Mouse (Mus musculus): ENCODE results near the gene Mag.

GRCm38 (mm10) chr7:30895217-30895616 is 19.5 kb downstream of the Mag start:
- TF ChIP-seq CTCF (IDR thresholded peaks at IDR 0.05; ENCODE audit: low read depth) (no peak), EP300 (IDR thresholded peaks at IDR 0.05; ENCODE audit: low read depth) (no peak)
